ENCODE assay signal across 9 mouse cellular contexts in genomic region chr6:141433917-141434756, GRCm38 (mm10).
DNase-seq lines count a peak whose midpoint lies in the region; ATAC-seq and TF ChIP-seq lines count a peak whose summit lies in the region.
"Had no signal": no experiment of that assay in that cellular context is flagged by ENCODE, and none has a peak within 500 bp of the region (broad histone marks: within the 10 kb centered on the region; RNA-seq: fewer than 3 reads in every experiment).

No protein-coding gene starts in this region.

- no peaks in the 10 kb centered on the region for H3K27me3 ChIP-seq in hindbrain, embryonic 10.5 days (ENCODE audit: insufficient read depth, poor library complexity, severe bottlenecking)

- no peak overlapping the region for H3K4me3 ChIP-seq in cortical plate, adult 2 months (ENCODE audit: insufficient read depth, low read length)
- H3K4me3 ChIP-seq in hindbrain, embryonic 10.5 days, result no peak overlapping the region
- H3K4me3 ChIP-seq: erythroblast, embryonic 14.5 days had no signal

- 50% methylated on average over 10 of the region's 10 CpGs for WGBS in hindbrain, embryonic 10.5 days

- ATAC-seq in cerebellum, adult (ENCODE audit: insufficient number of reproducible peaks, low FRiP score, low TSS enrichment), result no peak

- no peaks in the 10 kb centered on the region for H3K36me3 ChIP-seq in hindbrain, embryonic 10.5 days

- DNase-seq in gastrocnemius, postnatal 14 days, result peak; percentile 24
- no peak for DNase-seq in gastrocnemius, postnatal 36 days
- peak; percentile 33 for DNase-seq in hindbrain, embryonic 10.5 days (ENCODE audit: low spot score)
- DNase-seq in left cerebral cortex, postnatal 36 days (ENCODE audit: low spot score in 2 of 2), result peak; percentile 24 to 28
- DNase-seq in retina, postnatal 7 days (ENCODE audit: low read depth, low spot score), result peak; percentile 21
- DNase-seq in urinary bladder, postnatal 14 days (ENCODE audit: low spot score), result no peak

- no peak for TF ChIP-seq CTCF in cortical plate, adult 2 months (IDR thresholded peaks at IDR 0.05; ENCODE audit: extremely low read depth, insufficient read depth, low read length)

- H3K9me3 ChIP-seq in hindbrain, embryonic 10.5 days, result no peaks in the 10 kb centered on the region

- peaks cover 1% of the 10 kb centered on the region; the same call in 1 of the 2 replicates for H3K4me1 ChIP-seq in cortical plate, adult 2 months (ENCODE audit: control insufficient read depth, insufficient read depth, low read length)
- peaks cover 11% of the 10 kb centered on the region for H3K4me1 ChIP-seq in hindbrain, embryonic 10.5 days (replicated peaks)

- H3K27ac ChIP-seq in cortical plate, adult 2 months (ENCODE audit: insufficient read depth, low read length), result peak overlapping the region; percentile 33; the same call in 1 of the 2 replicates
- peak overlapping the region; percentile 59; the same call in 1 of the 2 replicates for H3K27ac ChIP-seq in hindbrain, embryonic 10.5 days

- intact Hi-C loops in gastrocnemius, postnatal 14 days (cut with DNase I; ENCODE audit: low total_unique reads), result no loop called here
- intact Hi-C loops in gastrocnemius, postnatal 36 days (cut with DNase I), result no loop called here
- intact Hi-C loops in left cerebral cortex, postnatal 36 days (cut with DNase I), result no loop called here

- no peak for TF ChIP-seq POLR2A in cortical plate, adult 2 months (IDR thresholded peaks at IDR 0.05; ENCODE audit: extremely low read depth, insufficient read depth, low read length)

Comparison
In these comparisons a context has a peak if more than half of its experiments do, and no peak if none do; other contexts are left out.
1. DNase-seq: peak in gastrocnemius, postnatal 14 days (single experiment), hindbrain, embryonic 10.5 days (single experiment), left cerebral cortex, postnatal 36 days (2 of 2) and retina, postnatal 7 days (single experiment); none in gastrocnemius, postnatal 36 days (0 of 2) and urinary bladder, postnatal 14 days (single experiment).